Mouse (Mus musculus) G1E (cell line): ENCODE data around the gene Tjp1.

Source experiments
- CTCF ChIP-seq: IDR thresholded peaks from 2 replicates; pipeline ENCODE4 v1.5.1; 2012; ENCODE audit warnings: low read depth, low read length, inconsistent platforms, mixed read lengths
- GATA1 ChIP-seq: IDR thresholded peaks from 2 replicates; pipeline ENCODE4 v1.6.1; 2012; ENCODE audit warnings: borderline replicate concordance, low read length, inconsistent platforms, mixed read lengths
- POLR2AphosphoS5 ChIP-seq: IDR thresholded peaks from 2 replicates; pipeline ENCODE4 v1.6.1; 2012; ENCODE audit warnings: low read depth, low read length, inconsistent platforms; ENCODE audit not compliant: insufficient replicate concordance
- TAL1 ChIP-seq: conservative IDR thresholded peaks from 2 replicates; pipeline ENCODE4 v1.6.1; 2012; ENCODE audit warnings: low read depth, low read length, inconsistent platforms, mixed read lengths

GRCm38 (mm10) chr7:65464518-65465037, 63.0 kb downstream of the Tjp1 start:
- TF ChIP-seq GATA1, result no peak
- TF ChIP-seq POLR2AphosphoS5, result no peak
- TF ChIP-seq CTCF, result no peak
- TF ChIP-seq TAL1, result no peak
